Mouse (Mus musculus): ENCODE results near the gene Il10. TPM values are rescaled to one million over a fixed set of nuclear protein-coding genes. Genes with fewer than 3 reads are reported as not detected.

The Il10 gene
- polyA plus RNA-seq, 1 experiment from 2014 or later = not detected

GRCm38 (mm10) chr1:131042721-131043120 lies 23.1 kb downstream of the Il10 start:
- ATAC-seq (ENCODE audit: low FRiP score) = no peak
- Histone ChIP-seq H3K4me1 (replicated peaks; ENCODE audit: control insufficient read depth, insufficient read depth, low read length) (no peaks in the 10 kb centered on the region), H3K4me2 (replicated peaks) (no peak overlapping the region), H3K9ac (no peak overlapping the region), H3K36me3 (replicated peaks; ENCODE audit: control insufficient read depth, insufficient read depth) (no peaks in the 10 kb centered on the region), H3K27ac (no peak overlapping the region), H3K4me3 (replicated peaks; ENCODE audit: low read length) (no peak overlapping the region), H3K27me3 (ENCODE audit: control insufficient read depth, insufficient read depth, low read length) (no peaks in the 10 kb centered on the region), H3K9me3 (ENCODE audit: control insufficient read depth, low read length) (peaks cover under 1% of the 10 kb centered on the region; the same call in 1 of the 2 replicates)
- 85% methylated on average over 3 of the region's 3 CpGs for WGBS
- no peak for DNase-seq (ENCODE audit: low spot score)

- no peaks in the 10 kb centered on the region for H3K27me3 ChIP-seq (ENCODE audit: control insufficient read depth, insufficient read depth, low read length)
- H3K9ac ChIP-seq = no peak overlapping the region
- H3K9me3 ChIP-seq (ENCODE audit: control insufficient read depth, low read length) = no peaks in the 10 kb centered on the region
- H3K4me3 ChIP-seq (replicated peaks; ENCODE audit: low read length) = no peak overlapping the region
- no peaks in the 10 kb centered on the region for H3K4me1 ChIP-seq (replicated peaks; ENCODE audit: control insufficient read depth, insufficient read depth, low read length)
- no peak for DNase-seq (ENCODE audit: low spot score)
- no peaks in the 10 kb centered on the region for H3K36me3 ChIP-seq (replicated peaks; ENCODE audit: control insufficient read depth, insufficient read depth)
- no peak overlapping the region for H3K27ac ChIP-seq
- WGBS = 93% methylated on average over 4 of the region's 4 CpGs
- no peak for ATAC-seq (ENCODE audit: low FRiP score)
- no peak overlapping the region for H3K4me2 ChIP-seq (replicated peaks)
Measured at GRCm38 (mm10) chr1:131043636-131044035, 24.0 kb downstream of the Il10 start.

- 95% methylated on average over 2 of the region's 2 CpGs for WGBS
- no peaks in the 10 kb centered on the region for H3K9me3 ChIP-seq (ENCODE audit: control insufficient read depth, low read length)
- H3K4me3 ChIP-seq (replicated peaks; ENCODE audit: low read length) = no peak overlapping the region
- ATAC-seq (ENCODE audit: low FRiP score) (no peak), DNase-seq (ENCODE audit: low spot score) (no peak)
- H3K27me3 ChIP-seq (ENCODE audit: control insufficient read depth, insufficient read depth, low read length) = no peaks in the 10 kb centered on the region
- no peak overlapping the region for H3K27ac ChIP-seq
- no peak overlapping the region for H3K9ac ChIP-seq
- H3K36me3 ChIP-seq (replicated peaks; ENCODE audit: control insufficient read depth, insufficient read depth) = no peaks in the 10 kb centered on the region
- no peaks in the 10 kb centered on the region for H3K4me1 ChIP-seq (replicated peaks; ENCODE audit: control insufficient read depth, insufficient read depth, low read length)
- H3K4me2 ChIP-seq (replicated peaks) = no peak overlapping the region
Measured at GRCm38 (mm10) chr1:131045723-131046355, 26.2 kb downstream of the Il10 start.

- 85% methylated on average over 10 of the region's 10 CpGs for WGBS
- Histone ChIP-seq H3K27ac (no peak overlapping the region), H3K4me1 (replicated peaks; ENCODE audit: control insufficient read depth, insufficient read depth, low read length) (no peaks in the 10 kb centered on the region), H3K9ac (no peak overlapping the region), H3K4me2 (replicated peaks) (no peak overlapping the region), H3K27me3 (ENCODE audit: control insufficient read depth, insufficient read depth, low read length) (no peaks in the 10 kb centered on the region), H3K9me3 (ENCODE audit: control insufficient read depth, low read length) (no peaks in the 10 kb centered on the region), H3K36me3 (replicated peaks; ENCODE audit: control insufficient read depth, insufficient read depth) (no peaks in the 10 kb centered on the region), H3K4me3 (replicated peaks; ENCODE audit: low read length) (no peak overlapping the region)
- ATAC-seq (ENCODE audit: low FRiP score) = no peak
- no peak for DNase-seq (ENCODE audit: low spot score)
Measured at GRCm38 (mm10) chr1:131046607-131047006, 27.0 kb downstream of the Il10 start.

- no peak overlapping the region for H3K9ac ChIP-seq
- H3K27me3 ChIP-seq (ENCODE audit: control insufficient read depth, insufficient read depth, low read length) = no peaks in the 10 kb centered on the region
- WGBS = 79% methylated on average over 6 of the region's 6 CpGs
- no peak overlapping the region for H3K4me2 ChIP-seq (replicated peaks)
- H3K27ac ChIP-seq = no peak overlapping the region
- ATAC-seq (ENCODE audit: low FRiP score) (no peak), DNase-seq (ENCODE audit: low spot score) (no peak)
- no peaks in the 10 kb centered on the region; the same call in 1 of the 2 replicates for H3K4me1 ChIP-seq (replicated peaks; ENCODE audit: control insufficient read depth, insufficient read depth, low read length)
- no peaks in the 10 kb centered on the region for H3K9me3 ChIP-seq (ENCODE audit: control insufficient read depth, low read length)
- no peak overlapping the region for H3K4me3 ChIP-seq (replicated peaks; ENCODE audit: low read length)
- peaks cover 9% of the 10 kb centered on the region; the same call in 1 of the 2 replicates for H3K36me3 ChIP-seq (replicated peaks; ENCODE audit: control insufficient read depth, insufficient read depth)
Measured at GRCm38 (mm10) chr1:131048121-131048863, 28.6 kb downstream of the Il10 start.

- ATAC-seq (ENCODE audit: low FRiP score) (no peak), DNase-seq (ENCODE audit: low spot score) (no peak)
- Histone ChIP-seq H3K36me3 (replicated peaks; ENCODE audit: control insufficient read depth, insufficient read depth) (peaks cover 10% of the 10 kb centered on the region), H3K27ac (no peak overlapping the region), H3K9ac (no peak overlapping the region), H3K4me1 (replicated peaks; ENCODE audit: control insufficient read depth, insufficient read depth, low read length) (no peaks in the 10 kb centered on the region; the same call in 1 of the 2 replicates), H3K9me3 (ENCODE audit: control insufficient read depth, low read length) (no peaks in the 10 kb centered on the region), H3K4me3 (replicated peaks; ENCODE audit: low read length) (no peak overlapping the region), H3K27me3 (ENCODE audit: control insufficient read depth, insufficient read depth, low read length) (no peaks in the 10 kb centered on the region), H3K4me2 (replicated peaks) (no peak overlapping the region)
- 89% methylated on average over 8 of the region's 8 CpGs for WGBS
Measured at GRCm38 (mm10) chr1:131048946-131049345, 29.3 kb downstream of the Il10 start.

GRCm38 (mm10) chr1:131049361-131049806 lies 29.7 kb downstream of the Il10 start:
- Histone ChIP-seq H3K4me2 (replicated peaks) (no peak overlapping the region), H3K27me3 (ENCODE audit: control insufficient read depth, insufficient read depth, low read length) (no peaks in the 10 kb centered on the region), H3K4me3 (replicated peaks; ENCODE audit: low read length) (no peak overlapping the region), H3K36me3 (replicated peaks; ENCODE audit: control insufficient read depth, insufficient read depth) (peaks cover 14% of the 10 kb centered on the region), H3K27ac (no peak overlapping the region), H3K9ac (no peak overlapping the region), H3K9me3 (ENCODE audit: control insufficient read depth, low read length) (no peaks in the 10 kb centered on the region), H3K4me1 (replicated peaks; ENCODE audit: control insufficient read depth, insufficient read depth, low read length) (no peaks in the 10 kb centered on the region; the same call in 1 of the 2 replicates)
- 83% methylated on average over 5 of the region's 5 CpGs for WGBS
- no peak for ATAC-seq (ENCODE audit: low FRiP score)
- no peak for DNase-seq (ENCODE audit: low spot score)

GRCm38 (mm10) chr1:131050011-131050410 lies 30.4 kb downstream of the Il10 start:
- DNase-seq (ENCODE audit: low spot score) = no peak
- Histone ChIP-seq H3K4me1 (replicated peaks; ENCODE audit: control insufficient read depth, insufficient read depth, low read length) (no peaks in the 10 kb centered on the region; the same call in 1 of the 2 replicates), H3K4me2 (replicated peaks) (no peak overlapping the region), H3K36me3 (replicated peaks; ENCODE audit: control insufficient read depth, insufficient read depth) (peaks cover 21% of the 10 kb centered on the region), H3K4me3 (replicated peaks; ENCODE audit: low read length) (no peak overlapping the region), H3K27me3 (ENCODE audit: control insufficient read depth, insufficient read depth, low read length) (no peaks in the 10 kb centered on the region), H3K27ac (no peak overlapping the region), H3K9ac (no peak overlapping the region), H3K9me3 (ENCODE audit: control insufficient read depth, low read length) (no peaks in the 10 kb centered on the region)
- ATAC-seq (ENCODE audit: low FRiP score) = no peak
- WGBS = 89% methylated on average over 5 of the region's 5 CpGs

GRCm38 (mm10) chr1:131050617-131051016 lies 31.0 kb downstream of the Il10 start:
- Histone ChIP-seq H3K4me1 (replicated peaks; ENCODE audit: control insufficient read depth, insufficient read depth, low read length) (no peaks in the 10 kb centered on the region; the same call in 1 of the 2 replicates), H3K9ac (no peak overlapping the region), H3K4me2 (replicated peaks) (no peak overlapping the region), H3K27me3 (ENCODE audit: control insufficient read depth, insufficient read depth, low read length) (no peaks in the 10 kb centered on the region), H3K36me3 (replicated peaks; ENCODE audit: control insufficient read depth, insufficient read depth) (peaks cover 27% of the 10 kb centered on the region), H3K4me3 (replicated peaks; ENCODE audit: low read length) (no peak overlapping the region), H3K9me3 (ENCODE audit: control insufficient read depth, low read length) (no peaks in the 10 kb centered on the region), H3K27ac (no peak overlapping the region)
- DNase-seq (ENCODE audit: low spot score) = no peak
- 87% methylated on average over 5 of the region's 5 CpGs for WGBS
- no peak for ATAC-seq (ENCODE audit: low FRiP score)
